Mouse (Mus musculus) MEL (cell line): Measurements from ENCODE around the gene Cdcp1.

Experiments
- KAT2A ChIP-seq: conservative IDR thresholded peaks from 2 replicates; pipeline ENCODE4 v1.6.1; 2012; ENCODE audit warnings: low read depth, low read length, improper control_type of control experiment, inconsistent platforms
- POLR2A ChIP-seq, 2 experiments: IDR thresholded peaks; 2 replicates each; pipeline ENCODE4 v1.6.1; 2011 to 2012; ENCODE audit warnings: low read length in 2 of 2, mild to moderate bottlenecking in 2 of 2, control low read depth in 1 of 2, improper control_type of control experiment in 1 of 2, low read depth in 1 of 2, moderate library complexity in 1 of 2; ENCODE audit not compliant: control insufficient read depth in 1 of 2, insufficient read depth in 1 of 2, poor library complexity in 1 of 2

- TF ChIP-seq POLR2A (IDR thresholded peaks at IDR 0.05; ENCODE audit: control insufficient read depth in 1 of 2, insufficient read depth in 1 of 2, low read depth in 1 of 2, low read length in 2 of 2, poor library complexity in 1 of 2) (no peak), KAT2A (no peak)
These were observed 43.0 kb upstream of the Cdcp1 start for GRCm38 (mm10) chr9:123258796-123259195.
